Mouse (Mus musculus) limb, embryonic 13.5 days (tissue): ENCODE measurements around the gene Pcna. TPM values are rescaled to one million over a fixed set of nuclear protein-coding genes. Genes with fewer than 3 reads are reported as not detected.
A peak's percentile ranks its signal among the peaks of the same experiment; 100 is the strongest.

Source experiments
- ATAC-seq: fragments of 200-750 bp; cut with Nextera tagmentation; 2 replicates; pipeline ENCODE4 v1.8.0; 2017; ENCODE audit warnings: low read depth, moderate number of reproducible peaks, moderate TSS enrichment; ENCODE audit not compliant: low FRiP score
- H3K27ac ChIP-seq: fragments of 300-500 bp; sonication (generic); 2 replicates; pipeline ENCODE4 v1.5.1; 2015; ENCODE audit warnings: inconsistent platforms, mild to moderate bottlenecking, moderate library complexity
- H3K27me3 ChIP-seq: fragments of 300-500 bp; sonication (generic); 2 replicates; pipeline ENCODE4 v1.6.1; 2015; ENCODE audit warnings: mild to moderate bottlenecking, inconsistent platforms
- H3K36me3 ChIP-seq: fragments of 300-500 bp; sonication (generic); 2 replicates; pipeline ENCODE4 v1.6.1; 2015; ENCODE audit warnings: inconsistent platforms, mild to moderate bottlenecking, moderate library complexity
- H3K4me1 ChIP-seq: fragments of 300-500 bp; sonication (generic); 2 replicates; pipeline ENCODE4 v1.6.1; 2015; ENCODE audit warnings: inconsistent platforms
- H3K4me2 ChIP-seq: fragments of 300-500 bp; sonication (generic); replicated peaks from 2 replicates; pipeline ENCODE4 v1.6.1; 2015; ENCODE audit warnings: inconsistent platforms, mild to moderate bottlenecking, moderate library complexity
- H3K4me3 ChIP-seq: fragments of 300-500 bp; sonication (generic); 2 replicates; pipeline ENCODE4 v1.5.1; 2015; ENCODE audit warnings: moderate library complexity, mild to moderate bottlenecking, inconsistent platforms
- H3K9ac ChIP-seq: fragments of 300-500 bp; sonication (generic); 2 replicates; pipeline ENCODE4 v1.6.1; 2015; ENCODE audit warnings: mild to moderate bottlenecking, inconsistent platforms
- H3K9me3 ChIP-seq: fragments of 300-500 bp; sonication (generic); 2 replicates; pipeline ENCODE4 v1.6.1; 2016; ENCODE audit warnings: inconsistent platforms
- WGBS: fragments of 180-500 bp; shearing (Covaris S2); methylation state at CpG from one replicate; pipeline ENCODE4 v1.1.7; 2015; 5-methylcytosine and 5-hydroxymethylcytosine counted together
- polyA plus RNA-seq: library from polyadenylated mRNA; unstranded; fragments of >200 nt; fragmentation: Nextera tagmentation; extraction: Ambion mirVana; gene quantifications from 2 replicates; pipeline ENCODE4 v1.2.1, GENCODE M21; 2015

Pcna gene
- polyA plus RNA-seq, 1 experiment from 2014 or later, result 252 TPM

- Histone ChIP-seq H3K4me3 (no peak overlapping the region), H3K9me3 (no peaks in the 10 kb centered on the region), H3K4me1 (peaks cover 33% of the 10 kb centered on the region), H3K9ac (peak overlapping the region; percentile 54; the same call in 1 of the 2 replicates), H3K36me3 (peaks cover 8% of the 10 kb centered on the region), H3K27me3 (no peaks in the 10 kb centered on the region), H3K27ac (peak overlapping the region; percentile 73; the same call in 1 of the 2 replicates), H3K4me2 (no peak overlapping the region)
- no peak for ATAC-seq
- WGBS, result 67% methylated on average over 15 of the region's 15 CpGs
Measured at GRCm38 (mm10) chr2:132283236-132284070, 30.3 kb upstream of the Pcna start.

GRCm38 (mm10) chr2:132282453-132283174 is 29.5 kb upstream of the Pcna start:
- Histone ChIP-seq H3K4me3 (no peak overlapping the region), H3K9ac (peak overlapping the region; percentile 54; the same call in 1 of the 2 replicates), H3K9me3 (no peaks in the 10 kb centered on the region), H3K36me3 (peaks cover 12% of the 10 kb centered on the region), H3K4me2 (peak overlapping the region; percentile 16; the same call in 1 of the 2 replicates), H3K27me3 (no peaks in the 10 kb centered on the region), H3K4me1 (peaks cover 33% of the 10 kb centered on the region), H3K27ac (peak overlapping the region; percentile 73)
- peak; percentile 32; the same call in 1 of the 2 replicates for ATAC-seq
- WGBS, result 34% methylated on average over 12 of the region's 12 CpGs

GRCm38 (mm10) chr2:132281560-132282452 is 28.7 kb upstream of the Pcna start:
- H3K27ac ChIP-seq, result no peak overlapping the region
- H3K4me3 ChIP-seq, result no peak overlapping the region
- H3K27me3 ChIP-seq, result no peaks in the 10 kb centered on the region
- H3K9ac ChIP-seq, result no peak overlapping the region
- H3K4me2 ChIP-seq, result no peak overlapping the region
- WGBS, result 68% methylated on average over 10 of the region's 10 CpGs
- no peaks in the 10 kb centered on the region for H3K9me3 ChIP-seq
- peaks cover 33% of the 10 kb centered on the region for H3K4me1 ChIP-seq
- peaks cover 12% of the 10 kb centered on the region for H3K36me3 ChIP-seq
- ATAC-seq, result no peak

GRCm38 (mm10) chr2:132280518-132281120 is 27.5 kb upstream of the Pcna start:
- H3K4me1 ChIP-seq, result peaks cover 29% of the 10 kb centered on the region
- no peaks in the 10 kb centered on the region for H3K27me3 ChIP-seq
- peaks cover 12% of the 10 kb centered on the region for H3K36me3 ChIP-seq
- H3K9ac ChIP-seq, result no peak overlapping the region
- no peak for ATAC-seq
- no peak overlapping the region for H3K27ac ChIP-seq
- H3K4me2 ChIP-seq, result no peak overlapping the region
- no peaks in the 10 kb centered on the region for H3K9me3 ChIP-seq
- WGBS, result 92% methylated on average over 10 of the region's 10 CpGs
- H3K4me3 ChIP-seq, result no peak overlapping the region

GRCm38 (mm10) chr2:132279978-132280377 is 26.9 kb upstream of the Pcna start:
- peaks cover 12% of the 10 kb centered on the region for H3K36me3 ChIP-seq
- 87% methylated on average over 4 of the region's 4 CpGs for WGBS
- peaks cover 29% of the 10 kb centered on the region for H3K4me1 ChIP-seq
- no peak overlapping the region for H3K9ac ChIP-seq
- ATAC-seq, result no peak
- no peak overlapping the region for H3K4me2 ChIP-seq
- H3K4me3 ChIP-seq, result no peak overlapping the region
- H3K9me3 ChIP-seq, result no peaks in the 10 kb centered on the region
- no peak overlapping the region for H3K27ac ChIP-seq
- H3K27me3 ChIP-seq, result no peaks in the 10 kb centered on the region

GRCm38 (mm10) chr2:132279336-132279882 is 26.3 kb upstream of the Pcna start:
- ATAC-seq, result no peak
- Histone ChIP-seq H3K9ac (no peak overlapping the region), H3K4me3 (no peak overlapping the region), H3K27ac (no peak overlapping the region), H3K4me1 (peaks cover 29% of the 10 kb centered on the region), H3K9me3 (no peaks in the 10 kb centered on the region), H3K4me2 (no peak overlapping the region), H3K36me3 (peaks cover 12% of the 10 kb centered on the region), H3K27me3 (no peaks in the 10 kb centered on the region)
- 76% methylated on average over 3 of the region's 3 CpGs for WGBS

GRCm38 (mm10) chr2:132278273-132278853 is 25.2 kb upstream of the Pcna start:
- Histone ChIP-seq H3K27me3 (no peaks in the 10 kb centered on the region), H3K4me2 (no peak overlapping the region), H3K9me3 (no peaks in the 10 kb centered on the region), H3K9ac (no peak overlapping the region), H3K27ac (no peak overlapping the region), H3K4me1 (peaks cover 19% of the 10 kb centered on the region), H3K4me3 (no peak overlapping the region), H3K36me3 (peaks cover 12% of the 10 kb centered on the region)
- 76% methylated on average over 8 of the region's 8 CpGs for WGBS
- ATAC-seq, result no peak

GRCm38 (mm10) chr2:132276249-132276648 is 23.1 kb upstream of the Pcna start:
- Histone ChIP-seq H3K4me3 (no peak overlapping the region), H3K9ac (no peak overlapping the region), H3K36me3 (peaks cover 12% of the 10 kb centered on the region), H3K27ac (no peak overlapping the region), H3K4me2 (no peak overlapping the region), H3K4me1 (no peaks in the 10 kb centered on the region), H3K9me3 (no peaks in the 10 kb centered on the region), H3K27me3 (no peaks in the 10 kb centered on the region)
- 81% methylated on average over 4 of the region's 4 CpGs for WGBS
- ATAC-seq, result no peak

GRCm38 (mm10) chr2:132275527-132275926 is 22.4 kb upstream of the Pcna start:
- no peak overlapping the region for H3K4me2 ChIP-seq
- 71% methylated on average over 4 of the region's 4 CpGs for WGBS
- peaks cover 7% of the 10 kb centered on the region; the same call in 1 of the 2 replicates for H3K36me3 ChIP-seq
- no peaks in the 10 kb centered on the region for H3K27me3 ChIP-seq
- ATAC-seq, result no peak
- no peaks in the 10 kb centered on the region for H3K4me1 ChIP-seq
- no peak overlapping the region for H3K27ac ChIP-seq
- H3K9me3 ChIP-seq, result no peaks in the 10 kb centered on the region
- H3K4me3 ChIP-seq, result no peak overlapping the region
- no peak overlapping the region for H3K9ac ChIP-seq

- Histone ChIP-seq H3K9ac (no peak overlapping the region), H3K36me3 (no peaks in the 10 kb centered on the region), H3K4me3 (no peak overlapping the region), H3K27me3 (no peaks in the 10 kb centered on the region), H3K4me1 (no peaks in the 10 kb centered on the region), H3K9me3 (no peaks in the 10 kb centered on the region), H3K4me2 (no peak overlapping the region), H3K27ac (no peak overlapping the region)
- WGBS, result 61% methylated on average over 6 of the region's 6 CpGs
- no peak for ATAC-seq
Measured at GRCm38 (mm10) chr2:132272694-132273389, 19.7 kb upstream of the Pcna start.
